Mouse (Mus musculus) left cerebral cortex, adult 8-10 months (tissue): ENCODE measurements around the gene Xlr4c. TPM values are rescaled to one million over a fixed set of nuclear protein-coding genes. Genes with fewer than 3 reads are reported as not detected.
A peak's percentile ranks its signal among the peaks of the same experiment; 100 is the strongest.
"Not testable (repeated sequence)": the region's sequence is repeated elsewhere in the genome, so short reads cannot be mapped to it uniquely, and the experiment has no call there.

Experiments
- DNase-seq, 2 experiments: peaks; one replicate each; pipeline ENCODE4 v3.0.0; 2022; ENCODE audit warnings: low spot score in 2 of 2
- total RNA-seq, 4 experiments: library from RNA; stranded (reverse); gene quantifications; 2 replicates each; pipeline ENCODE4 v1.2.4; 2022

Xlr4c gene
- under 1 TPM in 1 of 4 experiments, not detected in 3; 0.43 TPM for total RNA-seq

- DNase-seq: not testable (repeated sequence)
Measured at GRCm38 (mm10) chrX:73242821-73243325, at the start of gene Xlr4c. Xlr4c (minus strand) TSS chrX:73243130.

GRCm38 (mm10) chrX:73265270-73265669 is 22.3 kb upstream of the Xlr4c start, which contains the start of gene Xlr3c:
Xlr3c (minus strand) TSS chrX:73265390.
- DNase-seq: not testable (repeated sequence)

GRCm38 (mm10) chrX:73262428-73262827 is 19.5 kb upstream of the Xlr4c start:
- not testable (repeated sequence) for DNase-seq

- no peak for DNase-seq
Measured at GRCm38 (mm10) chrX:73229288-73229687, 13.6 kb downstream of the Xlr4c start.

- DNase-seq: peak; percentile 36 to 47
Measured at GRCm38 (mm10) chrX:73228606-73229214, 14.2 kb downstream of the Xlr4c start.

GRCm38 (mm10) chrX:73227914-73228605 is 14.9 kb downstream of the Xlr4c start, which contains the start of gene F8a:
F8a (plus strand) TSS chrX:73228291.
- peak; percentile 64 to 72 for DNase-seq

- no peak for DNase-seq
Measured at GRCm38 (mm10) chrX:73225365-73225764, 17.6 kb downstream of the Xlr4c start.

GRCm38 (mm10) chrX:73213819-73214564 is 28.9 kb downstream of the Xlr4c start, which contains the start of gene Xlr4b:
Xlr4b (plus strand) TSS chrX:73214333.
- not testable (repeated sequence) for DNase-seq

- DNase-seq: not testable (repeated sequence)
Measured at GRCm38 (mm10) chrX:73191934-73192333, 51.0 kb downstream of the Xlr4c start, which contains the start of gene Xlr3b. Xlr3b (plus strand) TSS chrX:73192207.

Other genes with a start within 250 kb of the Xlr4c start
- under 1 TPM in 3 of 4 experiments, not detected in 1; 0.23 to 0.33 (median 0.23) TPM for gene Pnma5, start 206.0 kb downstream of the Xlr4c start, total RNA-seq
- 10 to 100 TPM; 15.9 to 21.3 (median 17.6) TPM for gene Pnma3, start 178.3 kb downstream of the Xlr4c start, total RNA-seq
- 1 to 10 TPM in 1 of 4 experiments, under 1 TPM in 1, not detected in 2; 0.62 to 3.0 TPM for gene Xlr4a, start 160.7 kb downstream of the Xlr4c start, total RNA-seq
- 1 to 10 TPM in 3 of 4 experiments, under 1 TPM in 1; 0.65 to 6.2 (median 2.9) TPM for gene Xlr3a, start 146.0 kb downstream of the Xlr4c start, total RNA-seq
- gene Gm14685, start 126.1 kb downstream of the Xlr4c start, total RNA-seq: under 1 TPM in 3 of 4 experiments, not detected in 1; 0.42 to 0.91 (median 0.91) TPM
- gene Xlr5b, start 94.3 kb downstream of the Xlr4c start, total RNA-seq: not detected
- gene DXBay18, start 93.7 kb downstream of the Xlr4c start, total RNA-seq: 1 to 10 TPM in 2 of 4 experiments, under 1 TPM in 2; 0.53 to 1.7 (median 0.81) TPM
- not detected for gene Spin2d, start 66.1 kb downstream of the Xlr4c start, total RNA-seq
- 10 to 100 TPM in 1 of 4 experiments, 1 to 10 TPM in 2, under 1 TPM in 1; 0.65 to 13.8 (median 4.2) TPM for gene Xlr3b, start 50.9 kb downstream of the Xlr4c start, total RNA-seq
- gene Xlr4b, start 28.8 kb downstream of the Xlr4c start, total RNA-seq: 1 to 10 TPM in 2 of 4 experiments, not detected in 2; 1.4 to 2.1 TPM
- 10 to 100 TPM; 13.1 to 16.9 (median 14.0) TPM for gene F8a, start 14.8 kb downstream of the Xlr4c start, total RNA-seq
- not detected for gene Xlr3c, start 22.3 kb upstream of the Xlr4c start, total RNA-seq
- under 1 TPM in 1 of 4 experiments, not detected in 3; 0.33 TPM for gene Xlr5a, start 49.8 kb upstream of the Xlr4c start, total RNA-seq
- gene Xlr5c, start 49.8 kb upstream of the Xlr4c start, total RNA-seq: not detected
- gene Gm45015, start 93.7 kb upstream of the Xlr4c start, total RNA-seq: not detected
- gene Zfp275, start 99.5 kb upstream of the Xlr4c start, total RNA-seq: 10 to 100 TPM; 18.0 to 20.4 (median 19.0) TPM
- under 1 TPM in 3 of 4 experiments, not detected in 1; 0.17 to 0.37 (median 0.30) TPM for gene Gm18336, start 155.6 kb upstream of the Xlr4c start, total RNA-seq
- 1 to 10 TPM; 1.9 to 2.9 (median 2.0) TPM for gene Zfp92, start 168.0 kb upstream of the Xlr4c start, total RNA-seq
- not detected for gene Trex2, start 192.2 kb upstream of the Xlr4c start, total RNA-seq
- gene Haus7, start 215.9 kb upstream of the Xlr4c start, total RNA-seq: 10 to 100 TPM in 3 of 4 experiments, 1 to 10 TPM in 1; 7.9 to 13.2 (median 11.8) TPM
- gene Bgn, start 240.5 kb upstream of the Xlr4c start, total RNA-seq: 10 to 100 TPM; 18.7 to 23.5 (median 19.3) TPM